Mouse (Mus musculus): ENCODE measurements around the gene Cage1. TPM values are rescaled to one million over a fixed set of nuclear protein-coding genes. Genes with fewer than 3 reads are reported as not detected.

Cage1 gene
- polyA plus RNA-seq, 2 experiments = 0.57 to 1.3 TPM

DNA sequence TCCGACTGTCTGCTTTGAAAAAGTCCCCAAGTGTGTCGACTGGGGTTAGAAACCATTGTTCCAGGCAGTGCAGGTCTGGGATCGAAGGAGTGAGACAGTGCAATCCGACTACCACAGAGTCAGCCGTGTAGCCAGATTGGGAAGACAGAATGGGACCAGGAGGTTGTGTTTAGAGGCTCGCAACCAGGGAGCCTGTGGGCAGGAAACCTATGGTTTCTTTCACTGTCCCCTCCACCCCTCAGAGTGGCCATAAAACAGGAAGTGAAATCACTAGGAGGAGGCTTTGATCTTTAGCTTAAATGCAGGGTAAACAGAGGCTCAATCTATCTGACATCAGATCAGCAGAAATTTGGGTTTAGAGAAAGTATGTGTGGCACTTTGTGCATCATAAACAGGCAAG, 42.0 kb upstream of the Cage1 start:
- 45% methylated on average over 6 of the region's 6 CpGs for WGBS
- Histone ChIP-seq H3K36me3 (ENCODE audit: control insufficient read depth, insufficient read depth, low read length) (no peaks in the 10 kb centered on the region), H3K4me3 (replicated peaks; ENCODE audit: low read length) (no peak overlapping the region), H3K27me3 (ENCODE audit: control insufficient read depth, insufficient read depth, low read length) (no peaks in the 10 kb centered on the region), H3K9me3 (ENCODE audit: control insufficient read depth, low read length) (no peaks in the 10 kb centered on the region), H3K4me1 (ENCODE audit: control insufficient read depth, insufficient read depth, low read length) (no peaks in the 10 kb centered on the region), H3K9ac (ENCODE audit: low read depth, low read length, severe bottlenecking) (no peak overlapping the region), H3K4me2 (replicated peaks; ENCODE audit: low read depth, low read length, severe bottlenecking) (no peak overlapping the region), H3K27ac (replicated peaks; ENCODE audit: low read depth, low read length) (no peak overlapping the region)
- TF ChIP-seq POLR2A (IDR thresholded peaks at IDR 0.05; ENCODE audit: borderline replicate concordance, extremely low read depth, insufficient read depth, insufficient read length) = no peak
- no peak for DNase-seq (ENCODE audit: low spot score)
- ATAC-seq (ENCODE audit: low FRiP score, low read depth) = no peak

GRCm38 (mm10) chr13:38077113-38077512, 40.2 kb upstream of the Cage1 start:
- Histone ChIP-seq H3K27me3 (ENCODE audit: control insufficient read depth, insufficient read depth, low read length) (no peaks in the 10 kb centered on the region), H3K4me3 (replicated peaks; ENCODE audit: low read length) (no peak overlapping the region), H3K9me3 (ENCODE audit: control insufficient read depth, low read length) (no peaks in the 10 kb centered on the region), H3K4me2 (replicated peaks; ENCODE audit: low read depth, low read length, severe bottlenecking) (no peak overlapping the region), H3K4me1 (ENCODE audit: control insufficient read depth, insufficient read depth, low read length) (no peaks in the 10 kb centered on the region), H3K36me3 (ENCODE audit: control insufficient read depth, insufficient read depth, low read length) (no peaks in the 10 kb centered on the region), H3K27ac (replicated peaks; ENCODE audit: low read depth, low read length) (no peak overlapping the region), H3K9ac (ENCODE audit: low read depth, low read length, severe bottlenecking) (no peak overlapping the region)
- no peak for TF ChIP-seq POLR2A (IDR thresholded peaks at IDR 0.05; ENCODE audit: borderline replicate concordance, extremely low read depth, insufficient read depth, insufficient read length)
- DNase-seq (ENCODE audit: low spot score) (peak; percentile 44), ATAC-seq (ENCODE audit: low FRiP score, low read depth) (no peak)
- WGBS = 21% methylated on average over 11 of the region's 11 CpGs

DNA sequence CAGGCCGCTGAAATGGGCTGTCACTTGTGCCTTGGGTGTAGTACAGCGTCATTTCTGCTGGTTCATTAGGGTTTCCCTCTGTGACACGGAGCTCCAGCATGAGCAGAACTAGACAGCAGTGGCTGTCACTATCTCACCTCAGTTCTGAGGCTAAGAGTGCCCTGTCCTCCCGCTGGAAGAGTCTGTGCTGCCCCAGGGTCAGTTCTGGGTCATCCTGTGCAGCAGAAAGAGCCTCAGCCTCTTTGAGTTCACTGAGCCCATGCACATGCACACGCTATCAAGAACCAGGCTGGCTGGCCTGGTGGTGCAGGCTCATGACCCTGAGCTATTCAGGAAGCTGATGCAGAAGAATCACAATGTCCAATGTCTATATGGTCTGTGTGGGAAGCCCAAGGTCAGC, 37.5 kb upstream of the Cage1 start:
- H3K4me3 ChIP-seq (replicated peaks; ENCODE audit: low read length) = no peak overlapping the region
- WGBS = 34% methylated on average over 5 of the region's 5 CpGs
- ATAC-seq (ENCODE audit: low FRiP score, low read depth) (no peak), DNase-seq (ENCODE audit: low spot score) (no peak)
- no peak overlapping the region for H3K27ac ChIP-seq (replicated peaks; ENCODE audit: low read depth, low read length)
- no peaks in the 10 kb centered on the region for H3K4me1 ChIP-seq (ENCODE audit: control insufficient read depth, insufficient read depth, low read length)
- no peak overlapping the region for H3K9ac ChIP-seq (ENCODE audit: low read depth, low read length, severe bottlenecking)
- no peaks in the 10 kb centered on the region for H3K27me3 ChIP-seq (ENCODE audit: control insufficient read depth, insufficient read depth, low read length)
- H3K36me3 ChIP-seq (ENCODE audit: control insufficient read depth, insufficient read depth, low read length) = no peaks in the 10 kb centered on the region
- H3K9me3 ChIP-seq (ENCODE audit: control insufficient read depth, low read length) = no peaks in the 10 kb centered on the region
- no peak for TF ChIP-seq POLR2A (IDR thresholded peaks at IDR 0.05; ENCODE audit: borderline replicate concordance, extremely low read depth, insufficient read depth, insufficient read length)
- no peak overlapping the region for H3K4me2 ChIP-seq (replicated peaks; ENCODE audit: low read depth, low read length, severe bottlenecking)

DNA sequence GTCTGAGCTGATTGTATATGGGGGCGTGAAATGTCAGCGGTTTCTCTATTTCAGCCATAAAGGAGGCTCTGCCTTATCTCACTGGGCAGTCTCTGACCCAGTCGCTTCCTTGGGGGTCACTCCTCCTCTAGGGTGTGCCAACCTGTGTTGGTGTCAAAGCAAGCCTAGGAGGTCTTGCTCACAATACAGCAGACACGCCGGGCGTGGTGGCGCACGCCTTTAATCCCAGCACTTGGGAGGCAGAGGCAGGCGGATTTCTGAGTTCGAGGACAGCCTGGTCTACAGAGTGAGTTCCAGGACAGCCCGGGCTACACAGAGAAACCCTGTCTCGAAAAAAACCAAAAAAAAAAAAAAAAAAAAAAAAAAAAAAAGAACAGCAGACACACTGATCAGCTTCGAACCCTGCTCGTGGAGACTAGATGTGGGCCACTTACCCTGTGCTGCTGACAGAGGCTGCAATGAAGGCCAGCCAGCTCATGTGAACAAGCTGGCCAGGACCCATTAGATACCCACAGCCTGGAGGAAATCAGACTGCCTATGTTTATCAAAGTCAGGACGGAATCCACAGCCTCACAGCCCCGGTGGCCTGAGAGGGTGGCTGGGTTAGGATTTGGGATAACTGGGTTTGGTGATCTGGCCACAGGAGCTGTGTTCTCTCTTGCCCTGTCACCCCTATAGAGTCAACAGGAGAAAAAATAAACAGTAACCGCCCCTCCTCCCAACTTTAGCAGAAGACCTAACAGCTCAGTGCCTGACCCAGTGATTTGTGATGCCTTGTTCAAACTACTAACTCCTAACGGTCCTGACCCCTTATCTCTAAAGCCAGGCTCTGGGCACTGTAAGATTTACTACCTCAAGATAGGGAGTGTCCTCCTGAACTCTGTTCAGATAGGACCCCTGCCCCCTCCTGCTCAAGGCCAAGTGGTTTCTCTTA, 36.8 kb upstream of the Cage1 start:
- no peak for TF ChIP-seq POLR2A (IDR thresholded peaks at IDR 0.05; ENCODE audit: borderline replicate concordance, extremely low read depth, insufficient read depth, insufficient read length)
- Histone ChIP-seq H3K9me3 (ENCODE audit: control insufficient read depth, low read length) (no peaks in the 10 kb centered on the region), H3K27me3 (ENCODE audit: control insufficient read depth, insufficient read depth, low read length) (no peaks in the 10 kb centered on the region), H3K4me1 (ENCODE audit: control insufficient read depth, insufficient read depth, low read length) (no peaks in the 10 kb centered on the region), H3K4me3 (replicated peaks; ENCODE audit: low read length) (no peak overlapping the region), H3K36me3 (ENCODE audit: control insufficient read depth, insufficient read depth, low read length) (no peaks in the 10 kb centered on the region), H3K27ac (replicated peaks; ENCODE audit: low read depth, low read length) (no peak overlapping the region), H3K9ac (ENCODE audit: low read depth, low read length, severe bottlenecking) (no peak overlapping the region), H3K4me2 (replicated peaks; ENCODE audit: low read depth, low read length, severe bottlenecking) (no peak overlapping the region)
- DNase-seq (ENCODE audit: low spot score) = no peak
- 66% methylated on average over 18 of the region's 18 CpGs for WGBS
- ATAC-seq (ENCODE audit: low FRiP score, low read depth) = no peak

- DNase-seq (ENCODE audit: low spot score) = peak; percentile 53
Observed at GRCm38 (mm10) chr13:38070945-38071344, 34.1 kb upstream of the Cage1 start.

More at GRCm38 (mm10) chr13:38070945-38071344, 34.1 kb upstream of the Cage1 start:
- H3K27ac ChIP-seq (replicated peaks; ENCODE audit: low read depth, low read length) = no peak overlapping the region
- H3K4me2 ChIP-seq (replicated peaks; ENCODE audit: low read depth, low read length, severe bottlenecking) = no peak overlapping the region
- no peaks in the 10 kb centered on the region for H3K4me1 ChIP-seq (ENCODE audit: control insufficient read depth, insufficient read depth, low read length)
- H3K36me3 ChIP-seq (ENCODE audit: control insufficient read depth, insufficient read depth, low read length) = no peaks in the 10 kb centered on the region
- no peak for TF ChIP-seq POLR2A (IDR thresholded peaks at IDR 0.05; ENCODE audit: borderline replicate concordance, extremely low read depth, insufficient read depth, insufficient read length)
- no peaks in the 10 kb centered on the region for H3K27me3 ChIP-seq (ENCODE audit: control insufficient read depth, insufficient read depth, low read length)
- H3K9me3 ChIP-seq (ENCODE audit: control insufficient read depth, low read length) = no peaks in the 10 kb centered on the region
- no peak overlapping the region for H3K4me3 ChIP-seq (replicated peaks; ENCODE audit: low read length)
- no peak for ATAC-seq (ENCODE audit: low FRiP score, low read depth)
- H3K9ac ChIP-seq (ENCODE audit: low read depth, low read length, severe bottlenecking) = no peak overlapping the region
- 65% methylated on average over 4 of the region's 4 CpGs for WGBS
